Mouse (Mus musculus) sigmoid colon, adult 10 weeks (tissue): ENCODE results near the gene Cryz. TPM values are rescaled to one million over a fixed set of nuclear protein-coding genes. Genes with fewer than 3 reads are reported as not detected.

Experiments
- polyA plus RNA-seq: library from polyadenylated mRNA; stranded (reverse); fragments of 350-450 nt; fragmentation: Illumina TruSeq; extraction: RNeasy Lipid Tissue Mini Kit (QIAGEN cat#74804); gene quantifications from one replicate; pipeline ENCODE4 v1.2.3, GENCODE M21; 2014; ENCODE audit warnings: low read depth, low replicate concordance

Gene Cryz
- 17.9 TPM for polyA plus RNA-seq

DNA sequence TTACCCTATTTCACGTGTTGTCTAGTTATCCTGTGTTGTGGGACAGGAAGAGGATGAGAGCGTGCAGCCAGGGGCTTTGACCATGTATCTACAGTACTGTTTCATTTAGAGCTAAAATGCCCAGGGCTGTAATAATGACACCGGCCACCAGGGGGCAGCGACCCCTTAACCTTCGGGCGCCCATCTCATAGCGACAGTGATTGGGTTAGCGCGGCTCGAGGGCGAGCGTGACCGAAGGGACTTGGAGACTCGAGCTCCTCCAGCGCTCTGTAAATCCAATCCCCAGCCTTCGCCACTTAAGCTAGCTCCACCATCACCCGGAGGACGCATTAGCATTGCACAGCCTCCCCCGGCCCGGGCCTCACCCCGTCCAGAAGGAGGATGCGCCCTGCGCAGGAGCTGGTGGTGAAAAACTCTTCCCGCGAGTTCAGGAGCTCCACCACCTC is at the start of gene Cryz:
Gene Cryz, plus strand, starts transcription at position 224 of the 446 bp plus-strand sequence.

DNA sequence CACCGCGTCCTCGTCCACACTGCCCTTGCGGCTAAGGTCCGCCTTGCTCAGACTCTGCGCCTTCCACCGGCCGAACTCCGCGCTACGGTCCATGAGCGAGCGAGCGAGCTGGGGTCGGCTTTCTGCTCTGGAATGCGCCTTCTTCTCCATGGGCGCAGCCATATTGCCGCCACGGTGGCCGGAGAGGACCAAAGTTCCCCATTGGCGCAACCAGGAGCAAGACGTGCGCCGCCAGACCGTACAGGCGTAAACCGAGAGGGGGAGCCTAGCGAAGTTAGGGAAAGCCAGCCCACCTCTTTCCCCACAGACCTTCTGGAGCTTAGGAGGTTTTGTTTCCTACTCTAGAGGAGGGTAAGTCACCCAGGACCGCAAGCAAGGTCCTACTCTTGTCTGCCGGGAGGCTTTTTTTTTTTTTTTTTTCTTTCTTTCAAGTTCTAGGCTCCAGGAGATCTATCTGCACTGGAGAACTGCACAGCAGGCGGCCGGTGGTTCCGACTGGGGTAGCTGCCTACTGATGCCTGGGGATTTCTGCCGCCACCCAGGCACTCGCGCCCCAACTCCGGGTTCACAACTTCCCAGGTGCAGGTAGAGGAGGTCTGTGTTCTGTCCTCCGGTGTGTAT is 533 bp downstream of the Cryz start, which contains the start of gene Tyw3:
Gene Tyw3, minus strand, starts transcription at position 171 of the 621 bp plus-strand sequence.

DNA sequence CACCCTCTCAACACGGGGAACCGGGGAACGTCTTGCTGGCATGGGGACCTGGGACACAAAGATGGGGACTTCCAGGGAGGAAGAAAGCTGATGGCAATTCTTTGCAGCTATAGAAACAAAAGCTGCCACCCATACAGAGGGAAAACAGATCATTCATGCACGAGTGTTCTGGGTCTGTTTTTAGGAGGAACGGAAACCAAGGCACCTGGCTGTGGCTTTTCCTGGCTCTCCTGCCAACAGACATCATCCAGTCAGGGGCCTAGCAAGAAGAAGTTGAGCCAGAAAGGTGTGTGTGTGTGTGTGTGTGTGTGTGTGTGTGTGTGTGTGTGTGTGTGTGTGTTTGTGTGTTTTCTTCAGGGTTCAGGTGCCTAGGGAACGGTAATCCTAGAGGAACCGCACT is 67.0 kb downstream of the Cryz start, which contains the start of gene Erich3:
Gene Erich3, plus strand, starts transcription at position 315 of the 400 bp plus-strand sequence.

Other genes starting within 250 kb of the Cryz start
- 4.0 TPM for gene Tyw3, start 393 bp downstream of the Cryz start, polyA plus RNA-seq
- 0.79 TPM for gene Erich3, start 67.1 kb downstream of the Cryz start, polyA plus RNA-seq